Mouse (Mus musculus): ENCODE results near the gene Mrps31. TPM values are rescaled to one million over a fixed set of nuclear protein-coding genes. Genes with fewer than 3 reads are reported as not detected.

The Mrps31 gene
- polyA plus RNA-seq (2016; fragmentation: Nextera tagmentation; extraction: Ambion mirVana), result 38.4 and 40.6 TPM in 2 replicates

GRCm38 (mm10) chr8:22411282-22411702 is at the start of gene Mrps31:
TSS of gene Mrps31 (plus strand) at chr8:22411361.
- H3K4me1 ChIP-seq, result peaks cover 6% of the 10 kb centered on the region; the same call in 1 of the 2 replicates
- H3K27me3 ChIP-seq, result no peaks in the 10 kb centered on the region
- peak within 1 kb of the TSS; percentile 69 for H3K27ac ChIP-seq
- H3K36me3 ChIP-seq, result peaks cover 4% of the 10 kb centered on the region; the same call in 1 of the 2 replicates
- no peaks in the 10 kb centered on the region for H3K9me3 ChIP-seq
- peak; percentile 79 for ATAC-seq (ENCODE audit: insufficient number of reproducible peaks, insufficient read depth, low FRiP score, low TSS enrichment)
- peak within 1 kb of the TSS; percentile 90 for H3K9ac ChIP-seq
- WGBS, result under 1% methylated on average over 25 of the region's 25 CpGs
- H3K4me2 ChIP-seq (replicated peaks), result peak within 1 kb of the TSS; percentile 74
- H3K4me3 ChIP-seq, result peak within 1 kb of the TSS; percentile 91

GRCm38 (mm10) chr8:22376311-22376710 is 34.9 kb upstream of the Mrps31 start:
- no peak for ATAC-seq (ENCODE audit: insufficient number of reproducible peaks, insufficient read depth, low FRiP score, low TSS enrichment)
- H3K4me3 ChIP-seq, result no peak overlapping the region
- no peak overlapping the region for H3K27ac ChIP-seq
- H3K27me3 ChIP-seq, result no peaks in the 10 kb centered on the region
- H3K36me3 ChIP-seq, result peaks cover 9% of the 10 kb centered on the region
- H3K4me2 ChIP-seq (replicated peaks), result no peak overlapping the region
- H3K9me3 ChIP-seq, result no peaks in the 10 kb centered on the region
- no peaks in the 10 kb centered on the region for H3K4me1 ChIP-seq
- H3K9ac ChIP-seq, result no peak overlapping the region
- 89% methylated on average over 5 of the region's 5 CpGs for WGBS

- no peak overlapping the region for H3K9ac ChIP-seq
- H3K27me3 ChIP-seq, result no peaks in the 10 kb centered on the region
- H3K27ac ChIP-seq, result no peak overlapping the region
- peak; percentile 80 for ATAC-seq (ENCODE audit: insufficient number of reproducible peaks, insufficient read depth, low FRiP score, low TSS enrichment)
- no peak overlapping the region for H3K4me2 ChIP-seq (replicated peaks)
- H3K36me3 ChIP-seq, result peaks cover 15% of the 10 kb centered on the region
- H3K4me3 ChIP-seq, result no peak overlapping the region
- no peaks in the 10 kb centered on the region for H3K4me1 ChIP-seq
- H3K9me3 ChIP-seq, result no peaks in the 10 kb centered on the region
- 46% methylated on average over 5 of the region's 5 CpGs for WGBS
Measured at GRCm38 (mm10) chr8:22376903-22377302, 34.3 kb upstream of the Mrps31 start.

GRCm38 (mm10) chr8:22380934-22381333 is 30.2 kb upstream of the Mrps31 start:
- H3K4me2 ChIP-seq (replicated peaks), result no peak overlapping the region
- H3K36me3 ChIP-seq, result peaks cover 18% of the 10 kb centered on the region
- WGBS, result 92% methylated on average over 11 of the region's 11 CpGs
- no peak overlapping the region for H3K9ac ChIP-seq
- H3K4me3 ChIP-seq, result no peak overlapping the region
- H3K4me1 ChIP-seq, result no peaks in the 10 kb centered on the region
- H3K27ac ChIP-seq, result no peak overlapping the region
- ATAC-seq (ENCODE audit: insufficient number of reproducible peaks, insufficient read depth, low FRiP score, low TSS enrichment), result no peak
- H3K9me3 ChIP-seq, result no peaks in the 10 kb centered on the region
- no peaks in the 10 kb centered on the region for H3K27me3 ChIP-seq

- WGBS, result 76% methylated on average over 19 of the region's 19 CpGs
- no peaks in the 10 kb centered on the region for H3K27me3 ChIP-seq
- no peak overlapping the region for H3K27ac ChIP-seq
- no peaks in the 10 kb centered on the region for H3K4me1 ChIP-seq
- H3K9ac ChIP-seq, result no peak overlapping the region
- no peak overlapping the region for H3K4me2 ChIP-seq (replicated peaks)
- no peaks in the 10 kb centered on the region for H3K9me3 ChIP-seq
- H3K36me3 ChIP-seq, result peaks cover 28% of the 10 kb centered on the region
- no peak overlapping the region for H3K4me3 ChIP-seq
- no peak for ATAC-seq (ENCODE audit: insufficient number of reproducible peaks, insufficient read depth, low FRiP score, low TSS enrichment)
Measured at GRCm38 (mm10) chr8:22382824-22383595, 28.2 kb upstream of the Mrps31 start.

GRCm38 (mm10) chr8:22385158-22385557 is 26.0 kb upstream of the Mrps31 start:
- H3K36me3 ChIP-seq, result peaks cover 47% of the 10 kb centered on the region
- H3K4me2 ChIP-seq (replicated peaks), result no peak overlapping the region
- no peaks in the 10 kb centered on the region for H3K4me1 ChIP-seq
- no peak overlapping the region for H3K9ac ChIP-seq
- no peak overlapping the region for H3K4me3 ChIP-seq
- H3K27ac ChIP-seq, result no peak overlapping the region
- 85% methylated on average over 6 of the region's 6 CpGs for WGBS
- no peaks in the 10 kb centered on the region for H3K9me3 ChIP-seq
- no peak for ATAC-seq (ENCODE audit: insufficient number of reproducible peaks, insufficient read depth, low FRiP score, low TSS enrichment)
- H3K27me3 ChIP-seq, result no peaks in the 10 kb centered on the region

- Histone ChIP-seq H3K9me3 (no peaks in the 10 kb centered on the region), H3K36me3 (peaks cover 37% of the 10 kb centered on the region), H3K27ac (no peak overlapping the region), H3K9ac (no peak overlapping the region), H3K27me3 (no peaks in the 10 kb centered on the region), H3K4me1 (no peaks in the 10 kb centered on the region), H3K4me2 (replicated peaks) (no peak overlapping the region), H3K4me3 (no peak overlapping the region)
- no peak for ATAC-seq (ENCODE audit: insufficient number of reproducible peaks, insufficient read depth, low FRiP score, low TSS enrichment)
- 80% methylated on average over 10 of the region's 10 CpGs for WGBS
Measured at GRCm38 (mm10) chr8:22389874-22390273, 21.3 kb upstream of the Mrps31 start.

GRCm38 (mm10) chr8:22390766-22391463 is 20.2 kb upstream of the Mrps31 start:
- no peak overlapping the region for H3K4me3 ChIP-seq
- ATAC-seq (ENCODE audit: insufficient number of reproducible peaks, insufficient read depth, low FRiP score, low TSS enrichment), result no peak
- 87% methylated on average over 8 of the region's 8 CpGs for WGBS
- H3K36me3 ChIP-seq, result peaks cover 37% of the 10 kb centered on the region
- no peaks in the 10 kb centered on the region for H3K9me3 ChIP-seq
- H3K4me2 ChIP-seq (replicated peaks), result no peak overlapping the region
- no peak overlapping the region for H3K9ac ChIP-seq
- no peak overlapping the region for H3K27ac ChIP-seq
- H3K4me1 ChIP-seq, result no peaks in the 10 kb centered on the region
- no peaks in the 10 kb centered on the region for H3K27me3 ChIP-seq

- Histone ChIP-seq H3K9me3 (no peaks in the 10 kb centered on the region), H3K4me3 (no peak overlapping the region), H3K36me3 (peaks cover 14% of the 10 kb centered on the region), H3K4me2 (replicated peaks) (no peak overlapping the region), H3K27ac (no peak overlapping the region), H3K4me1 (peaks cover 11% of the 10 kb centered on the region; the same call in 1 of the 2 replicates), H3K27me3 (no peaks in the 10 kb centered on the region), H3K9ac (no peak overlapping the region)
- ATAC-seq (ENCODE audit: insufficient number of reproducible peaks, insufficient read depth, low FRiP score, low TSS enrichment), result no peak
- 69% methylated on average over 4 of the region's 4 CpGs for WGBS
Measured at GRCm38 (mm10) chr8:22394471-22394870, 16.7 kb upstream of the Mrps31 start.

GRCm38 (mm10) chr8:22395256-22395655 is 15.9 kb upstream of the Mrps31 start:
- 94% methylated on average over 8 of the region's 8 CpGs for WGBS
- H3K4me2 ChIP-seq (replicated peaks), result no peak overlapping the region
- peaks cover 11% of the 10 kb centered on the region; the same call in 1 of the 2 replicates for H3K4me1 ChIP-seq
- H3K27ac ChIP-seq, result no peak overlapping the region
- no peaks in the 10 kb centered on the region for H3K27me3 ChIP-seq
- peaks cover 7% of the 10 kb centered on the region; the same call in 1 of the 2 replicates for H3K36me3 ChIP-seq
- no peak overlapping the region for H3K9ac ChIP-seq
- no peaks in the 10 kb centered on the region for H3K9me3 ChIP-seq
- H3K4me3 ChIP-seq, result no peak overlapping the region
- ATAC-seq (ENCODE audit: insufficient number of reproducible peaks, insufficient read depth, low FRiP score, low TSS enrichment), result no peak

- H3K36me3 ChIP-seq, result no peaks in the 10 kb centered on the region
Measured at GRCm38 (mm10) chr8:22397811-22398141, 13.4 kb upstream of the Mrps31 start.

More at GRCm38 (mm10) chr8:22397811-22398141, 13.4 kb upstream of the Mrps31 start:
- Histone ChIP-seq H3K27ac (peak overlapping the region; percentile 32; the same call in 1 of the 2 replicates), H3K4me1 (peaks cover 11% of the 10 kb centered on the region; the same call in 1 of the 2 replicates), H3K27me3 (no peaks in the 10 kb centered on the region), H3K4me3 (peak overlapping the region; percentile 67), H3K9ac (peak overlapping the region; percentile 54), H3K4me2 (replicated peaks) (peak overlapping the region; percentile 63), H3K9me3 (no peaks in the 10 kb centered on the region)
- under 1% methylated on average over 13 of the region's 13 CpGs for WGBS
- ATAC-seq (ENCODE audit: insufficient number of reproducible peaks, insufficient read depth, low FRiP score, low TSS enrichment), result no peak
